Mouse (Mus musculus): ENCODE data around the gene Top3b. TPM values are rescaled to one million over a fixed set of nuclear protein-coding genes. Genes with fewer than 3 reads are reported as not detected.

Gene Top3b
- polyA plus RNA-seq, 1 experiment from 2014 or later: 85.0 TPM

Other genes with a start within 250 kb of the Top3b start
- gene Olfr19, start 194.3 kb upstream of the Top3b start, polyA plus RNA-seq (2015; fragmentation: Nextera tagmentation; extraction: Ambion mirVana): not detected in 2 replicates
- 0.11 and 0.13 TPM in 2 replicates for gene Spag6l, start 41.3 kb upstream of the Top3b start, polyA plus RNA-seq (2015; fragmentation: Nextera tagmentation; extraction: Ambion mirVana)
- 0.23 TPM in 1 of 2 replicates, not detected in the other for gene Igll1, start 6.8 kb upstream of the Top3b start, polyA plus RNA-seq (2015; fragmentation: Nextera tagmentation; extraction: Ambion mirVana)
- 2.2 and 2.9 TPM in 2 replicates for gene Vpreb1, start 107 bp downstream of the Top3b start, polyA plus RNA-seq (2015; fragmentation: Nextera tagmentation; extraction: Ambion mirVana)
- 33.6 and 37.5 TPM in 2 replicates for gene Ppm1f, start 25.7 kb downstream of the Top3b start, polyA plus RNA-seq (2015; fragmentation: Nextera tagmentation; extraction: Ambion mirVana)
- 145 and 155 TPM in 2 replicates for gene Mapk1, start 112.6 kb downstream of the Top3b start, polyA plus RNA-seq (2015; fragmentation: Nextera tagmentation; extraction: Ambion mirVana)
- gene Ypel1, start 199.0 kb downstream of the Top3b start, polyA plus RNA-seq (2015; fragmentation: Nextera tagmentation; extraction: Ambion mirVana): 53.8 and 57.3 TPM in 2 replicates
- gene Ppil2, start 240.5 kb downstream of the Top3b start, polyA plus RNA-seq (2015; fragmentation: Nextera tagmentation; extraction: Ambion mirVana): 150 and 158 TPM in 2 replicates